Mouse (Mus musculus) embryonic facial prominence, embryonic 15.5 days (tissue): ENCODE data around the gene Vasn. TPM values are rescaled to one million over a fixed set of nuclear protein-coding genes. Genes with fewer than 3 reads are reported as not detected.

ENCODE experiments used
- polyA plus RNA-seq: library from polyadenylated mRNA; unstranded; fragments of >200 nt; fragmentation: Nextera tagmentation; extraction: Ambion mirVana; gene quantifications from 2 replicates; pipeline ENCODE4 v1.2.1, GENCODE M21; 2015

Vasn gene
- polyA plus RNA-seq, 1 experiment from 2014 or later = 36.8 TPM

Other genes with a start within 250 kb of the Vasn start
- 2.0 and 2.2 TPM in 2 replicates for gene Adcy9, start 219.4 kb upstream of the Vasn start, polyA plus RNA-seq
- gene Srl, start 98.1 kb upstream of the Vasn start, polyA plus RNA-seq = 42.1 and 52.8 TPM in 2 replicates
- 23.6 and 24.5 TPM in 2 replicates for gene Tfap4, start 80.1 kb upstream of the Vasn start, polyA plus RNA-seq
- 33.2 and 33.4 TPM in 2 replicates for gene Glis2, start 45.2 kb upstream of the Vasn start, polyA plus RNA-seq
- 83.4 and 107 TPM in 2 replicates for gene Pam16, start 15.0 kb upstream of the Vasn start, polyA plus RNA-seq
- gene Dnaja3, start within 50 bp of the Vasn start, polyA plus RNA-seq = 61.2 and 62.6 TPM in 2 replicates
- gene Coro7, start 39.8 kb downstream of the Vasn start, polyA plus RNA-seq = 17.2 and 21.4 TPM in 2 replicates
- gene Nmral1, start 79.4 kb downstream of the Vasn start, polyA plus RNA-seq = 51.3 and 52.5 TPM in 2 replicates
- 100 and 101 TPM in 2 replicates for gene Hmox2, start 86.4 kb downstream of the Vasn start, polyA plus RNA-seq
- gene Cdip1, start 150.4 kb downstream of the Vasn start, polyA plus RNA-seq = 90.6 and 96.6 TPM in 2 replicates
- gene 4930562C15Rik, start 195.5 kb downstream of the Vasn start, polyA plus RNA-seq = 0.32 and 0.63 TPM in 2 replicates
- 43.8 and 51.3 TPM in 2 replicates for gene Ubald1, start 240.4 kb downstream of the Vasn start, polyA plus RNA-seq
- 84.1 and 87.0 TPM in 2 replicates for gene Mgrn1, start 246.3 kb downstream of the Vasn start, polyA plus RNA-seq